Mouse (Mus musculus) forebrain, embryonic 14.5 days (tissue): Measurements from ENCODE around the gene Hsd17b7. TPM values are rescaled to one million over a fixed set of nuclear protein-coding genes. Genes with fewer than 3 reads are reported as not detected.
"Not testable (repeated sequence)": the region's sequence is repeated elsewhere in the genome, so short reads cannot be mapped to it uniquely, and the experiment has no call there.

Experiments used
- ATAC-seq: fragments of 200-750 bp; cut with Nextera tagmentation; 2 replicates; pipeline ENCODE4 v1.8.0; 2017; ENCODE audit warnings: mild to moderate bottlenecking, moderate library complexity
- DNase-seq: peaks from one replicate; pipeline ENCODE4 v3.0.0-alpha.2; 2015; ENCODE audit warnings: low spot score
- H3K27ac ChIP-seq: fragments of 300-500 bp; sonication (generic); 2 replicates; pipeline ENCODE4 v1.5.1; 2014; ENCODE audit warnings: low read depth, mild to moderate bottlenecking, control low read depth, low read length, moderate library complexity
- H3K27me3 ChIP-seq: fragments of 300-500 bp; sonication (generic); replicated peaks from 2 replicates; pipeline ENCODE4 v1.6.1; 2014; ENCODE audit warnings: low read length, control low read depth, mixed read lengths; ENCODE audit not compliant: control insufficient read depth, insufficient read depth
- H3K36me3 ChIP-seq: fragments of 300-500 bp; sonication (generic); 2 replicates; pipeline ENCODE4 v1.6.1; 2014; ENCODE audit warnings: low read length, control low read depth; ENCODE audit not compliant: control insufficient read depth, insufficient read depth
- H3K4me1 ChIP-seq: fragments of 300-500 bp; sonication (generic); 2 replicates; pipeline ENCODE4 v1.6.1; 2014; ENCODE audit warnings: antibody characterized with exemption, low read length, control low read depth; ENCODE audit not compliant: control insufficient read depth, insufficient read depth
- H3K4me2 ChIP-seq: fragments of 300-500 bp; sonication (generic); 2 replicates; pipeline ENCODE4 v1.6.1; 2014; ENCODE audit warnings: mild to moderate bottlenecking, control low read depth, low read length
- H3K4me3 ChIP-seq: fragments of 300-500 bp; sonication (generic); 2 replicates; pipeline ENCODE4 v1.5.1; 2014; ENCODE audit warnings: low read depth, low read length, control low read depth
- H3K9ac ChIP-seq: fragments of 300-500 bp; sonication (generic); 2 replicates; pipeline ENCODE4 v1.6.1; 2014; ENCODE audit warnings: mild to moderate bottlenecking, low read length, control low read depth, moderate library complexity
- H3K9me3 ChIP-seq: fragments of 300-500 bp; sonication (generic); replicated peaks from 2 replicates; pipeline ENCODE4 v1.6.1; 2016; ENCODE audit warnings: low read length, control low read depth, mixed read lengths; ENCODE audit not compliant: control insufficient read depth
- WGBS: fragments of 180-500 bp; shearing (Covaris S2); extraction: QIAGEN DNeasy Blood & Tissue Kit; methylation state at CpG from one replicate; pipeline ENCODE4 v1.1.7; 2014; 5-methylcytosine and 5-hydroxymethylcytosine counted together
- polyA plus RNA-seq: library from polyadenylated mRNA; unstranded; fragments of >200 nt; fragmentation: Nextera tagmentation; extraction: Ambion mirVana; gene quantifications from 2 replicates; pipeline ENCODE4 v1.2.1, GENCODE M21; 2014

The Hsd17b7 gene
- 14.4 and 18.5 TPM in 2 replicates for polyA plus RNA-seq

DNA sequence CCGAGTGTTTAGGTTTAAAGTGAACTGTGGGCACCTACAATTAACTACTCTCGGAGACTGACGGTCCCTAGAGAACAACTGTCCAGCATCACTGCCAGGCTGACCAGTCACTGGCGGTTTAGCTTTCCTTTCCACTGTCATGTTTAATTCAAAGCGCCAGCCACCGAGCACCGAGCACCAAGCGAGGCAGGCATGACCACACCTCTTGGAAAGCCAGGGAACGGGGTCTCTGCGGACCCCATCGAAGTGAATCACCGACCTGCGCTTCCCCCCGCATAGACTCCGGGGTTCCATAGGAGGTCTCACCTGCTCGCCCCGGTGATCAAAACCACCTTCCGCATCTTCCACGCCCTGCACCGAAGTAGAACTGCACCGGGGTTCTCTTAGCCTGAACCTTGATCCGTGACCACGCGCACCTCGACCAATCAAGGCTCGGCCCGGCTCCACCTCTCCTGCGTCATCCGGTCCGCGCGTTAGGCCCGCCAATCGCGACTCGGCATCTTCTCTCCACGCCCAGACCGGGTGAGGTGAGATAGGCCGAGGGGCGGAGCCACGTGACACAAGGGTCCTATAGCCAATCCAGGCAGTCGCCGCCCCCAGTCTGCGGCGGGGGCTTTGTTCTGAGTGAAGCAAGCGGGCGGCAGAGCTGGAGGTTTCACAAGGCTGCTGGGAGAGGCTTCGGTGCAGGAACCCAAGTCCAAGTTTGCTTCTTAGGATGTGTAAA, at the start of gene Hsd17b7:
Gene Hsd17b7 (minus strand): TSS at position 450 of the 724 bp plus-strand sequence.
- Histone ChIP-seq H3K27ac (peak within 1 kb of the TSS; percentile 85), H3K9me3 (no peaks in the 10 kb centered on the region), H3K4me3 (peak within 1 kb of the TSS; percentile 52), H3K27me3 (no peaks in the 10 kb centered on the region), H3K4me2 (peak within 1 kb of the TSS; percentile 79), H3K9ac (peak within 1 kb of the TSS; percentile 66), H3K36me3 (peaks cover 21% of the 10 kb centered on the region), H3K4me1 (peaks cover 9% of the 10 kb centered on the region)
- DNase-seq (peak; percentile 100), ATAC-seq (peak; percentile 100)
- under 1% methylated on average over 47 of the region's 48 CpGs for WGBS

DNA sequence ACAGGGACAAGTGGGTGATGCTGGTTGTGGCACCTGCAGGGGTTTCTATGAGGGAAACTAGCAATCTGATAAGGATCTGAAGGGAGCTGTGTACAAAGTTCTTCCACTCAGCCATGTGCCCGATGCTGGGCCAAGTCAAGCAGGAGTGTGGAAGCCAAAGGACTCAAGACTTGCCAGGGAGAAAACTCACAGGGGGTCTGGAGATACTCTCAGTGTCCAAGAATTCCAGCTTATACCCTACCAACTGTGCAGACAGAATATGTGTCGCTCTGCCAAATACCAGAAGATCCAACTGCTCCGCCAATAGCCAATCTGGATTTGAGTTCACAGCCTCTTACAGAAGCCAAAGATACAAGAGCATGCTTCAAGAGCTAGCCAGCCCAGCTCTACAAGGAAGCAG, 45.7 kb upstream of the Hsd17b7 start:
- Histone ChIP-seq H3K9ac (no peak overlapping the region), H3K36me3 (no peaks in the 10 kb centered on the region), H3K4me3 (no peak overlapping the region), H3K27me3 (no peaks in the 10 kb centered on the region), H3K27ac (no peak overlapping the region), H3K4me1 (no peaks in the 10 kb centered on the region), H3K9me3 (peaks cover 11% of the 10 kb centered on the region), H3K4me2 (no peak overlapping the region)
- ATAC-seq: no peak
- 88% methylated on average over 3 of the region's 3 CpGs for WGBS
- DNase-seq: no peak

DNA sequence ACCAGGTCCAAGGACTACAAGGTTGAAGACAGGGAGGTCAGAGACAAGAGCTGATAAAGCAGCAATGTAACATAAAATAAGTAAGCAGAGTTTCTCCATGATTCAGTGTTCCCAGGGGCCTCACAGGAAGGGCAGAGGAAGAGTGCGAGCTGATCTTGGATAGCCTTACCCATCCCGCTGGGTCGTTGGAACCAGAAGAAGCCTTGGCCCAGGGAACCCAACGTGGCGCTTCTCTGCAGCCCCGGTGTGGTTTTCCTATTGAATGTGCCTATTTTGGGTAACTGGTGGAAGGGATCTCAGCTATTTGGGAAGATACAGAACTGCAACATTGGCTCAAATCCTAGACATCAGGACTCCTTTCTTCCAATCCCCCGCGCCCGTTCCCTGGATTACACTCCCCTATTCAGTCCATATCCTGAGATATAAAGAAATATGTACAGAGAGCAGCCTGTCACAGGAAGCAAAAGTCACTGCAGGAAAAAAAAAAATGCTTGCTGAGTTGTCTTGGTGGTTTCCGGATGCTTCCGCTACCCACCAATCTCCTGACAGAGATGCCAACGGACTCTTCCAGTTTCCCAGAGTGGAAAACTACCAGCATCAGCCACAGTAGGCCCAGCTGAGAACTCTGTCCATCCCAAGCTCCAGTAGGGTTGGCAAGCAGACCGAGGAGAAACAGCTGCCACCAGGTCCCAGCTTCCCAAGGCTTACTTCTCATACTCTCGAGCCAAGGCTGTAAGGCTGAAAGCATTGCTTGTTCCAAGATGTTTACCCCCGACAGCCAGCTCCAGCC, 41.9 kb upstream of the Hsd17b7 start:
- ATAC-seq: no peak
- no peak overlapping the region for H3K9ac ChIP-seq
- 90% methylated on average over 15 of the region's 15 CpGs for WGBS
- H3K36me3 ChIP-seq: no peaks in the 10 kb centered on the region
- H3K4me3 ChIP-seq: no peak overlapping the region
- no peaks in the 10 kb centered on the region for H3K9me3 ChIP-seq
- no peak for DNase-seq
- no peaks in the 10 kb centered on the region for H3K27me3 ChIP-seq
- H3K4me2 ChIP-seq: no peak overlapping the region
- no peak overlapping the region for H3K27ac ChIP-seq
- no peaks in the 10 kb centered on the region for H3K4me1 ChIP-seq

DNA sequence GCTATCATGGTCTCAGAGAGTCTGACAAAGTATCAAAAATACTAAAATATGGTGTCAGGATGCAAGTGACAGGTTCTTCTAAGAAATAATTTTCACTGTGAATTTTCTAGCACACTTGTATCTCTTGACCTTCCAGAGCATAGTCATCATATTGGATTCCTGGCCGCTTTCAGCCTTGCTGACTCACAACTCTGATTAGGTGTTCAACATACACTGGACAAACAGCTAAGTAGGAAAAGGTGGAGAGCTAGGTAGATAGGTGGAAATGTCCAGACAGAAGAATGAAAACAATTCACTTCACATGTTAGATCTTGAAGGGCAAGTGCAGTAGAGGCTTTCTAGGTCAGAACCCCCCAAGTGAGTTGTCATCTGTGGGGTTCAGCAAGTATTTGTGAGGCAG, 40.3 kb upstream of the Hsd17b7 start:
- H3K27ac ChIP-seq: no peak overlapping the region
- no peak overlapping the region for H3K9ac ChIP-seq
- H3K4me1 ChIP-seq: no peaks in the 10 kb centered on the region
- ATAC-seq (no peak), DNase-seq (no peak)
- H3K9me3 ChIP-seq: no peaks in the 10 kb centered on the region
- no peaks in the 10 kb centered on the region for H3K36me3 ChIP-seq
- H3K4me3 ChIP-seq: no peak overlapping the region
- H3K27me3 ChIP-seq: no peaks in the 10 kb centered on the region
- no peak overlapping the region for H3K4me2 ChIP-seq
- 96% methylated on average over 1 of the region's 1 CpGs for WGBS

DNA sequence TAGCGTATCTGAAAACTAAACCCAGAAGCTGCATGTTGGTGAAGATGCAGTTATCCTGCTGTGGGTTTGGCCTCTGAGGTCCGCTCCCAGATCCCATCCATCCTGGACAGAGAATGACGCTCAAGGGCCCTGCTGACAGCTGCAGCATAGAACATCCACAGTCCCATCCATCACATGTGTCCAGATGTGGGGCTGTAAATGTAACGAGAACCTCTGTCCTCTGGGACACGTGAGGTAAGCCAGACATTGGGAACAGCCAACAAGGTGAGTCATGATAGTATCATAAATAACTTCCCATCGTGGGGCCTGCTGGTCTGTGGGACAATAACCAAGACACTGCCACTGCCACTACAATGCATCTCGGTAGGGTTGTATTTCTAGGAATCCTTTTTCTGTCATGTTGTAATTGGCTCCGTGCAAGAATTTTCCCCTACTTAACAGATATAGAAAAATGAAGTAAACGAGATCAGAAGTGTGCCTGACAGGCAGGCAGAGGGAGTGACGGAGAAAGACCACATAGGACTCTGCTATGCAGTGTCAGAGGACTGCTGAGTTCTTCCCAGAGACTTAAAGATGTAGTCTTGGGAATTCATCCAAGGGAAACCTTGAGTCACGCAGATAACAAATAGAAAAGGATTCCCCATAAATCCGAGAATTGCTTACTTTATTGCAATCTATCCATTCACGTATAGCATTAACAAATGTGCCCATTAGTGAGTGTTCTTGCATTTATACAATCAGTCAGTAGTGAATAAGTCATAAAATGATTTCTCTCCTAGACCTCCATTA, 39.6 kb upstream of the Hsd17b7 start:
- DNase-seq (no peak), ATAC-seq (no peak)
- H3K9ac ChIP-seq: no peak overlapping the region
- no peaks in the 10 kb centered on the region for H3K36me3 ChIP-seq
- H3K4me1 ChIP-seq: no peaks in the 10 kb centered on the region
- WGBS: 91% methylated on average over 13 of the region's 13 CpGs
- no peaks in the 10 kb centered on the region for H3K27me3 ChIP-seq
- no peak overlapping the region for H3K4me2 ChIP-seq
- H3K9me3 ChIP-seq: no peaks in the 10 kb centered on the region
- H3K27ac ChIP-seq: no peak overlapping the region
- H3K4me3 ChIP-seq: no peak overlapping the region

DNA sequence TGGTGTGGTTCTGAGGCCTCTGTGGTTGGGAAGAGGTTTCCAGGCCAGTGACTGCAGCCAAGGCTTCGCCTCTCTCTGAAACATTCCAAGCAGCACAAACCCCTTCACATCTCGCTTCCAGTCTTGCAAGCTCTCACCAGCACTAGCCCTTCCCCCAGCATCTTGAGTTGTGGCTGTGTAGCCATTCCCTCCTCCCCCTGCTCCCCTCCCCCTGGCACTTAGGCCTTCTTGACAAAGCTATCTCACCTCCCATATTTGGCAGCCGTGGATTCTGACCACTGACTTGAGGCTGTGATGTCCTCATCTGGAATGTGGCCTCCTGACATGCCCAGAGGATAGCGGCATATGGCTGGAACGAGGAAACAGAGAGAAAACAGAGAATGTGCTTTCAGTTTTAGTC, 37.5 kb upstream of the Hsd17b7 start:
- Histone ChIP-seq H3K4me3 (no peak overlapping the region), H3K4me2 (no peak overlapping the region), H3K27me3 (no peaks in the 10 kb centered on the region), H3K9me3 (no peaks in the 10 kb centered on the region), H3K27ac (no peak overlapping the region), H3K36me3 (no peaks in the 10 kb centered on the region), H3K9ac (no peak overlapping the region), H3K4me1 (no peaks in the 10 kb centered on the region)
- DNase-seq: no peak
- no peak for ATAC-seq
- WGBS: 84% methylated on average over 5 of the region's 5 CpGs

DNA sequence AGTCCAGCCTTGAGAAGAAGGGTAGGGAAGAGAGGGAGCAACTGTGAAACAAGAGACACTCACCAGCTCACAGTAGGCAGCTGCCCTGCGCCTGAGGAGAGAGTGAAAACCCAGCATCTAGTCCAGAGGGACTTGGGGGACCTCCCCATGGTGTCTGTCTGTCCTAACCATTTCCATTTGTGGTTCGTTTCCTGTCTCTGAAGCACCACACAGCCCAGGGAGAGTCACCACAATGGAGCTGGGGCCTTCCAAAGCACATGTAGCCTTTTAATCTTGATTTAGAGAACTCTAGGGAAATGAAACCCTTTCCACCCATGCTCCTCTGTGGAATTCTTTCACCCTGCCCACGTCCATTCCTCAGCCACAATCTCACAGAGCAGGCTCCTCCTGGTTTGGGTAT, 36.3 kb upstream of the Hsd17b7 start:
- H3K36me3 ChIP-seq: no peaks in the 10 kb centered on the region
- 76% methylated on average over 3 of the region's 3 CpGs for WGBS
- ATAC-seq: no peak

DNA sequence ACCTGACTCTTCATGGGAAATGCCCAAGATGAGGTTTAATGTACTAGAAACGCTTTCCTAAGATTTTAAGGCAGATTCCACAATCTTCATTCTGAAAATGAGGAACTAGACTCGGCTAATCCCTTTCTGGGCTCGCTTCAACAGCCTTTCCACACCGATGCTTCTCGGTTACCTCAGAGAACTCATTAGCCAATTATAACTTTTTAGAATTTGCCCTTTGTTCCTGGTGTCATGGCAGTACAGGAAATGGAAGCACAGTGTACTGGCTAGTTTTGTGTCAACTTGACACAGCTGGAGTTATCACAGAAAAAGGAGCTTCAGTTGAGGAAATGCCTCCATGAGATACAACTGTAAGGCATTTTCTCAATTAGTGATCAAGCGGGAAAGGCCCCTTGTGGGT, 24.9 kb upstream of the Hsd17b7 start:
- H3K9ac ChIP-seq, H3K4me3 ChIP-seq, DNase-seq, H3K4me1 ChIP-seq, H3K4me2 ChIP-seq, ATAC-seq, H3K27me3 ChIP-seq, H3K9me3 ChIP-seq, H3K36me3 ChIP-seq, H3K27ac ChIP-seq: not testable (repeated sequence)
- WGBS: 85% methylated on average over 6 of the region's 6 CpGs

More for the DNA sequence above, 36.3 kb upstream of the Hsd17b7 start:
- Histone ChIP-seq H3K27ac (no peak overlapping the region), H3K27me3 (no peaks in the 10 kb centered on the region), H3K4me2 (no peak overlapping the region), H3K4me3 (no peak overlapping the region), H3K4me1 (no peaks in the 10 kb centered on the region), H3K9ac (no peak overlapping the region), H3K9me3 (no peaks in the 10 kb centered on the region)
- DNase-seq: no peak
